Mouse (Mus musculus) embryonic facial prominence, embryonic 12.5 days (tissue): ENCODE data around the gene Dnajc16. TPM values are rescaled to one million over a fixed set of nuclear protein-coding genes. Genes with fewer than 3 reads are reported as not detected.

ENCODE experiments used
- ATAC-seq: fragments of 200-750 bp; cut with Nextera tagmentation; 2 replicates; pipeline ENCODE4 v1.8.0; 2017; ENCODE audit not compliant: insufficient number of reproducible peaks, insufficient read depth, low FRiP score, low TSS enrichment
- H3K27ac ChIP-seq: fragments of 300-500 bp; sonication (generic); 2 replicates; pipeline ENCODE4 v1.5.1; 2016; ENCODE audit warnings: mild to moderate bottlenecking
- H3K27me3 ChIP-seq: fragments of 300-500 bp; sonication (generic); 2 replicates; pipeline ENCODE4 v1.6.1; 2016; ENCODE audit warnings: mild to moderate bottlenecking, moderate library complexity
- H3K36me3 ChIP-seq: fragments of 300-500 bp; sonication (generic); 2 replicates; pipeline ENCODE4 v1.6.1; 2016; ENCODE audit warnings: mild to moderate bottlenecking
- H3K4me1 ChIP-seq: fragments of 300-500 bp; sonication (generic); 2 replicates; pipeline ENCODE4 v1.6.1; 2016
- H3K4me2 ChIP-seq: fragments of 300-500 bp; sonication (generic); replicated peaks from 2 replicates; pipeline ENCODE4 v1.6.1; 2016; ENCODE audit warnings: mild to moderate bottlenecking, moderate library complexity
- H3K4me3 ChIP-seq: fragments of 300-500 bp; sonication (generic); 2 replicates; pipeline ENCODE4 v1.5.1; 2016; ENCODE audit warnings: mild to moderate bottlenecking
- H3K9ac ChIP-seq: fragments of 300-500 bp; sonication (generic); 2 replicates; pipeline ENCODE4 v1.6.1; 2016; ENCODE audit warnings: mild to moderate bottlenecking, moderate library complexity
- H3K9me3 ChIP-seq: fragments of 300-500 bp; sonication (generic); 2 replicates; pipeline ENCODE4 v1.6.1; 2016; ENCODE audit warnings: mild to moderate bottlenecking, moderate library complexity
- WGBS: fragments of 180-500 bp; shearing (Covaris S2); methylation state at CpG from one replicate; pipeline ENCODE4 v1.1.7; 2016; 5-methylcytosine and 5-hydroxymethylcytosine counted together
- polyA plus RNA-seq: library from polyadenylated mRNA; unstranded; fragments of >200 nt; fragmentation: Nextera tagmentation; extraction: Ambion mirVana; gene quantifications from 2 replicates; pipeline ENCODE4 v1.2.1, GENCODE M21; 2016

Gene Dnajc16
- polyA plus RNA-seq, 1 experiment from 2014 or later: 4.7 TPM

DNA sequence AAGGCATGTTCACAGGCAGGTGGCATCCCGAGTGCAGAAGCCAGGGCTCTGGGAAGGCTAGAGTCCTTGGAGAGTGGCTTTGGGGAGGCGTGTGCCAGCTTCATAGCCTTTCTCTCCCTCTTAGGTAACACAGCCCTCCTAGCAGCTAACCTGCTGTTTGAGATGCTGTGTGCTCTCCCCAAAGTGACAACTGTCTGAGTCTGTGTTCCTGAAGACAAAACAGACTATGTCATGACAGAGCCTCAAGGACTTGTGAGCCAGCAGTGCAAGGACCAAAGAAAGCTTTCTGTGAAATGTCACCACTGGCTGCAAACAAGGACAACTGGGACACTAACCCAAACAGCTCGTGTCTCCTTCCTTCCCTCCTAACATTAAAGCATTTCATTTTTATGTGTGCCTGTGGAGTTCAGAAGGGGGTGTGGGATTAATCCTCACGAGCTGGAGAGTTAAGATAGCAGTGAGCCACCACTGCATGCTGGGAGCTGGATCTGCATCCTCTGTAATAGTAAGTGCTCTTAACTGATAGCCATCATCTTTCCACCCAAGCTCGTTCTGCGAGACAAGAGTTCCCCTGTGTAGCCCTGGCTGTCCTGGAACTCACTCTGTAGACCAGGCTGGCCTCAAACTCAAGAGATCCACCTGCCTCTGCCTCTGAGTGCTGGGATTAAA lies 31.7 kb downstream of the Dnajc16 start:
- H3K36me3 ChIP-seq: peaks cover 30% of the 10 kb centered on the region
- WGBS: 75% methylated on average over 6 of the region's 6 CpGs
- ATAC-seq: no peak
- no peaks in the 10 kb centered on the region for H3K4me1 ChIP-seq
- no peak overlapping the region for H3K4me3 ChIP-seq
- H3K9ac ChIP-seq: no peak overlapping the region
- no peak overlapping the region for H3K4me2 ChIP-seq
- no peak overlapping the region for H3K27ac ChIP-seq
- H3K9me3 ChIP-seq: no peaks in the 10 kb centered on the region
- no peaks in the 10 kb centered on the region for H3K27me3 ChIP-seq

DNA sequence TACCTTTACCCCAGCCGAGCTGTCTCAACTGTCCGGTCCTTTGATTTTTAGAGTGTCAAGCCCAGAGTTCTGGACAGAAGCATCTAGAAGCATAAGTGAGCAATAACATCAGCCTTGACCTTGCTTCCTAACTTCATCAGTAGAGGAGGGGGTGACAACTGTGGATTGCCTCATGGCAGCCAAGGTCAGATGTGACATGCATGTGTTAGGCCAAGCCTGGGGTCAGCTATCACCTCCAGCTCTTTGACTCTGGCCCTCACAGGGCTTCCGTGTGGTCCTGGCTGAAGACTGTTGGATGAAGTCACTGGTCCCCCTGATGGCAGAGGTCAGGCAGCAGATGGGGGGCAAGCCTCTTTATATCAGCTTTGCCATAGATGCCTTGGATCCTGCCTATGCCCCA lies 33.6 kb downstream of the Dnajc16 start:
- WGBS: 94% methylated on average over 3 of the region's 3 CpGs
- H3K9ac ChIP-seq: no peak overlapping the region
- 0 out of 2 replicates have a peak, but pooled peaks cover 12% of the 10 kb centered on the region for H3K36me3 ChIP-seq
- H3K27ac ChIP-seq: no peak overlapping the region
- H3K9me3 ChIP-seq: no peaks in the 10 kb centered on the region
- no peak overlapping the region for H3K4me3 ChIP-seq
- ATAC-seq: no peak
- H3K4me2 ChIP-seq: no peak overlapping the region
- H3K4me1 ChIP-seq: no peaks in the 10 kb centered on the region
- H3K27me3 ChIP-seq: no peaks in the 10 kb centered on the region

DNA sequence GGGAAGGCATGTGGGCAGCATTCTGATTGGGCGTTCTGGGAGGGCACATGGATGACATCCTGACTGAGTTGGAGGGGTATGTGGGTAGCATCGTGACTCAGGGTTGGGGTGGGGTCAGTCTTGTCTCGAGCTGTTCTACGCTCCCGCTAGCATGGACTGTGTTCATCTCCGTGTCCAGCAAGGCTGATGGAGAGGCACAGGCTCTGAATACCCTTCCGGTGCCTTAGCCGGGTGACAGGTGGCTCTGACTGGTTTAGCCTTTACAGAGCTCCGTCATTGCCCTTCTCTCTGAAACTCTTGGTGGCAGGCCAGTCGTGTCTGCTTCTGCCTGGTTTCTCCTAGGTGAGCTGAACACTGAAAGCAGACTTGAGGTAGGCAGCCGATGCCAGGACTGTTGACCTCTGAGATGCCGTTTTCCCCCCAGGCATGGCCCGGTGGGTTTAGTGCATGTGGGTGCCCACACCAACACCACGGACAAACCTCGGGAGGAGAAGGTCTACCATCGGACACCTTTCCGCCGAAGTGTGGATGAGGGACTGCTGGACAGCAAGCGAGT lies 35.3 kb downstream of the Dnajc16 start:
- Histone ChIP-seq H3K9me3 (no peaks in the 10 kb centered on the region), H3K4me2 (no peak overlapping the region), H3K36me3 (no peaks in the 10 kb centered on the region), H3K27ac (no peak overlapping the region), H3K4me1 (peaks cover 4% of the 10 kb centered on the region; the same call in 1 of the 2 replicates), H3K27me3 (no peaks in the 10 kb centered on the region), H3K4me3 (no peak overlapping the region), H3K9ac (no peak overlapping the region)
- 88% methylated on average over 19 of the region's 19 CpGs for WGBS
- no peak for ATAC-seq

DNA sequence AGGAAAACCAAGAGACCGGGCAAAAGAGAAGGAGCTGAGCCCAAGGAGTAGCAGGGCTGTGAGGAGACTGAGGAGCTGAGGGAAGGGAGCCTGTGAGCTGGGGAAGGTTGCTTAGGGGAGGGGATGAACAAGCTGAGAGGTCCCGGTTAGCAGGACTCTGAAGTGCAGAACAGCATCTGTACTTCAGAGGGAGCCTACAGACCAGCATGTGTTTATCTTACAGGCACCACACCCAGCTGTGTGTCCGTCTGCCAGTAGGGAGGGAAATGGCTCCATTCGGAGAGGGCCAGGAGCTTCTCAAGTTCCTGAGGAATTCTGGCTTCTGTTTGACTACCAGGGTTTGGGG lies 38.7 kb downstream of the Dnajc16 start:
- H3K4me3 ChIP-seq: no peak overlapping the region
- no peak overlapping the region for H3K4me2 ChIP-seq
- H3K9ac ChIP-seq: no peak overlapping the region
- no peaks in the 10 kb centered on the region for H3K9me3 ChIP-seq
- H3K27me3 ChIP-seq: no peaks in the 10 kb centered on the region
- ATAC-seq: 0 out of 2 replicates have a peak, but pooled peaks have one; percentile 54
- 7% methylated on average over 4 of the region's 4 CpGs for WGBS
- peaks cover 4% of the 10 kb centered on the region; the same call in 1 of the 2 replicates for H3K4me1 ChIP-seq
- H3K36me3 ChIP-seq: no peaks in the 10 kb centered on the region
- H3K27ac ChIP-seq: 0 out of 2 replicates have a peak overlapping the region, but pooled peaks have one; percentile 4

DNA sequence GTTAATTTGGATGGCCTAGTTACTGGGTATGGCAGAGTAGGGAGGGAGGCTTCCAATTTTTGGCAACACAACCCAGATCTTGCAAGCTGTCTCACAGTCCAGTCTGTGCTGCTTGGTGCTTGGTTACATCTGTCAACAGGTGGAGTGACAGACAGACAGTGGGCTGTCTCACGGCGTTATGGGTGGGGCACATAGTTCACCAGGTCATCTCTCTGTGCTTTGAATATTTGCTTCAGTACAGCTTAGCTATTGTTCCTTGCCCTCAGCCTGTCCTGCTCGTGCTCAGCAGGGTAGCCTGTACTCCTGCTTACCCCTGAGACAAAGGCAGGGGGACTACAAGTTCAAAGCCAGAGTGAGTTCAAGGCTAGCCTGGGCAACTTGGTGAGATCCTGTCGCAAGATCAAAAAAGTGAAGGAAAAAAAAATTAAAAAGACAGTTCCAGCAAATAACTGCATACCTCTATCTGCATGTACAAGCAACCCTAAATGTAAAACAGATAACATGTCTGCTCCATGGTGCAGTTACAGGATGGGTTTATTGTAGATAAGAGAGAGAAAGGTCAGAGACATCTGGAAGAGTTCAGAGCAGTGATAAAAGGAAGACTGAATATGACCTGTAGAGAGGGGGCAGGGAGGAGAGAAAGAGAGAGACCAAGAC lies 39.2 kb downstream of the Dnajc16 start:
- Histone ChIP-seq H3K27ac (0 out of 2 replicates have a peak overlapping the region, but pooled peaks have one; percentile 4), H3K27me3 (peaks cover 4% of the 10 kb centered on the region; the same call in 1 of the 2 replicates), H3K36me3 (no peaks in the 10 kb centered on the region), H3K4me3 (no peak overlapping the region), H3K4me1 (peaks cover 4% of the 10 kb centered on the region; the same call in 1 of the 2 replicates), H3K4me2 (no peak overlapping the region), H3K9me3 (no peaks in the 10 kb centered on the region), H3K9ac (no peak overlapping the region)
- 44% methylated on average over 4 of the region's 4 CpGs for WGBS
- no peak for ATAC-seq

DNA sequence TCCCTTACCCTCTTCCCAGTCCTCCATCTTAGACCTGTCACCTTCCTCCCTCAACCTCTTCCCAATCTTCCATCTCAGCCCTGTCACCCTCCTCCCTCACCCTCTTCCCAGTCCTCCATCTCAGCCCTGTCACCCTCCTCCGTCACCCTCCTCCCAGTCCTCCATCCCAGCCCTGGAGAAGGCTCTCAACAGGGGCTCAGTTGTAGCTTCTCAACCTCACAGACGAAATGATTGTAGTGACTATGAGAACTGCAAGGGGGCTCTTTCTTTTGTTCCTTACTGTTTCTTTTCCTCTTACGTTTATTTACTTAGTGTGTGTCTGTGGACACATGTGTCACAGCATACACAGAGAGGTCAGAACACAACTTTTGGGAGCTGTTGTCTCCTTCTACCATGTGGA lies 39.9 kb downstream of the Dnajc16 start:
- Histone ChIP-seq H3K27ac (no peak overlapping the region), H3K4me1 (peaks cover 4% of the 10 kb centered on the region; the same call in 1 of the 2 replicates), H3K27me3 (peaks cover 5% of the 10 kb centered on the region; the same call in 1 of the 2 replicates), H3K36me3 (no peaks in the 10 kb centered on the region), H3K9me3 (no peaks in the 10 kb centered on the region), H3K4me3 (no peak overlapping the region), H3K4me2 (no peak overlapping the region), H3K9ac (no peak overlapping the region)
- ATAC-seq: no peak
- 57% methylated on average over 3 of the region's 3 CpGs for WGBS

DNA sequence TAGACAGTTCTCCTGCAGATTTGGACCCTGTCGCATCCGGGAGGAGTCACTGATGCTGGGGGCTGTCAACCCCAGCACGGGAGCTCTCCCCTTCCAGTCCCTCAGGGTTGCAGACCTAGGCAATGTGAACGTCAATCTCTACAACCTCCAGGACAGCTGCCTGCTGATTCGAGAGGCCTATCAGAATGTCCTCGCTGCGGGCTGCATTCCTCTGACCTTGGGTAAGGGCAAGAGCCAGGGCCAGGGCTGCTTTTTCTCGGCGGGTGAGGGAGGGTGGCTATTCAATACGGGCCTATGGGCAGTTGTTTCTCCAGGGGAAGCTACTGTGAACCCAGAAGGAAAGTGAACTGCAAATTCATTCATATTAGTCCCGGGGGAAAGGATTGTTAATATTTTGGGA lies 41.2 kb downstream of the Dnajc16 start:
- H3K4me3 ChIP-seq: no peak overlapping the region
- H3K9me3 ChIP-seq: no peaks in the 10 kb centered on the region
- ATAC-seq: no peak
- no peak overlapping the region for H3K9ac ChIP-seq
- no peak overlapping the region for H3K4me2 ChIP-seq
- H3K36me3 ChIP-seq: no peaks in the 10 kb centered on the region
- WGBS: 35% methylated on average over 11 of the region's 11 CpGs
- H3K27ac ChIP-seq: no peak overlapping the region
- peaks cover 4% of the 10 kb centered on the region; the same call in 1 of the 2 replicates for H3K4me1 ChIP-seq
- H3K27me3 ChIP-seq: peaks cover 5% of the 10 kb centered on the region; the same call in 1 of the 2 replicates

DNA sequence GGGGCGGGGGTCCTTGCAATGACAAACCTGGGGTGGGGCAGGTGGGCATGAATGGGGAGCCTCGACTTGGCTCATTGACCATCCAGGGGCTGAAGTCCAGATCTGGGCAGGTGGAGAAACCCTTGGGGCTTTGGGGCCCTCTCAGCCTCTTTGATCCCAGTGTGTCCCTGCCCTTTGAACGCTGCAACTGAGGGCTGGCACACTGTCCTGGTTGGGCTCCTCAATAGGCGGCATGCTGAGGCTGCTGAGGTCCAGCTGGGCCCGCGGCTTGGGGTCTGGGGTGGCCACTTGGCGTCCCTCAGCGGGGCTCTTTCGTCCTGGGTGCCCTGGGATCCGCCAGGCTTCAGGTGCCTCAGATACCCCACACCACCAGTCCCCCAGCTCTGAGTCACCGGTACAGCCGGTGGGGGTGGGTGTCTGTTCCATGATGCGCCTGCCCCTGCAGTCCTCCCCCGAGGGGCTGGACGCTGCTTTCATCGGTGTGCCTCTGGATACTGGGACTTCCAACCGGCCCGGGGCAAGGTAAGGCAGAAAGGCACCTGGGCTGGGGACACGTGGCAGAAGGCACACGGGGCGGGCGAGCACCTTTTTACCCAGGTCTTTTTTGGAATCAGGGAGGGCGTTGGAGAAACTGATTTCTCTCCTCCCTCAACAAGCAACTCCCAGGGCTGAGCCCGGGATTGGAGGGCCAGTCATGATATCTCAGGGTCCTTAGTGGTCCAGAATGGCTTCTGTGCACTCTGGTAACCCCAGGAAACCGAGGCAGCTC lies 44.0 kb downstream of the Dnajc16 start, which contains the start of gene Agmat:
TSS of gene Agmat (plus strand) at position 95 of the 769 bp plus-strand sequence.
- Histone ChIP-seq H3K9ac (no peak within 1 kb of the TSS), H3K4me1 (0 out of 2 replicates have a peak, but pooled peaks cover under 1% of the 10 kb centered on the region), H3K9me3 (no peaks in the 10 kb centered on the region), H3K36me3 (no peaks in the 10 kb centered on the region), H3K27ac (no peak within 1 kb of the TSS), H3K4me2 (no peak within 1 kb of the TSS), H3K27me3 (peaks cover 5% of the 10 kb centered on the region; the same call in 1 of the 2 replicates), H3K4me3 (no peak within 1 kb of the TSS)
- WGBS: 25% methylated on average over 25 of the region's 25 CpGs
- no peak for ATAC-seq

DNA sequence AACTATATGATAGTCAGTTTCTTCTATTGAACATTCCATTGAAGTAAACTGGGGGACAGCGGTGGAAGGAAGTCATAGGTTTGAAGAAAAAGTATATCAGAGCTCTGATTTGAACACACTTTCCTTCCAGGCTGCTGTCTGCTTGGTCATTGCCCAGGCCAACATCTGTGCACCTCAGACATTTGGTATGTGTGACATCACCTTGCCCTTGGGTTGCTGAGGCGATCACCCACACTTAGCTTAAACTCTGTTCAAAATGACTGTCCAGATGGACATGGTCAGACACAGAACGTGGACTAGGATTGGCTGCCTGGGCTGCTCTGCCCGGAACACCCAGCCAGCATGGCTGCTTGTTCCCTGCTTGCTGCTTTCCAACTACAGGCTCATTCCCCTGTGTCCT lies 48.4 kb downstream of the Dnajc16 start:
- Histone ChIP-seq H3K9me3 (no peaks in the 10 kb centered on the region), H3K9ac (no peak overlapping the region), H3K4me3 (no peak overlapping the region), H3K4me2 (no peak overlapping the region), H3K27me3 (peaks cover 5% of the 10 kb centered on the region; the same call in 1 of the 2 replicates), H3K27ac (peak overlapping the region; percentile 14; the same call in 1 of the 2 replicates), H3K36me3 (no peaks in the 10 kb centered on the region), H3K4me1 (no peaks in the 10 kb centered on the region)
- 87% methylated on average over 4 of the region's 4 CpGs for WGBS
- ATAC-seq: no peak

DNA sequence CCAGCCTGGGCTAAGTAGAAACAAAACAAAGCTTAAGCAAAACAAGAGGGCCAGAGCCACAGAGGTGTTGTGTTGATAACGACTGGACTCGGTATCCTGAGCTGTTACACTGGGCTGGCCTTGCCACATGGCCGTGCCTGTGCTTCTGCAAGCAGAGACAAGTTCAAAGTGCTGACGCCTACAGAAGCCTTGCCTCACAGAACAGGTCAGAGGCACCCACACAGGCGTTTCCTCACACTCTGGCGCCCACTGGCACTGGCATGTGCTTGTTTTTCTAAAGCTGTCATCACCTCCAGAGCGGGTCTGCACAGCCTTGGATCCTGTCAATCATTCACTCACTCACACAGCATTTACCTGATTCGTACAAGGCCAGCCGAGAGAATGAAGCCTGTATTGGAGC lies 48.9 kb downstream of the Dnajc16 start:
- 55% methylated on average over 9 of the region's 9 CpGs for WGBS
- Histone ChIP-seq H3K4me3 (no peak overlapping the region), H3K4me1 (no peaks in the 10 kb centered on the region), H3K27me3 (peaks cover 3% of the 10 kb centered on the region; the same call in 1 of the 2 replicates), H3K9ac (no peak overlapping the region), H3K9me3 (no peaks in the 10 kb centered on the region), H3K4me2 (no peak overlapping the region), H3K36me3 (no peaks in the 10 kb centered on the region), H3K27ac (peak overlapping the region; percentile 14; the same call in 1 of the 2 replicates)
- no peak for ATAC-seq

DNA sequence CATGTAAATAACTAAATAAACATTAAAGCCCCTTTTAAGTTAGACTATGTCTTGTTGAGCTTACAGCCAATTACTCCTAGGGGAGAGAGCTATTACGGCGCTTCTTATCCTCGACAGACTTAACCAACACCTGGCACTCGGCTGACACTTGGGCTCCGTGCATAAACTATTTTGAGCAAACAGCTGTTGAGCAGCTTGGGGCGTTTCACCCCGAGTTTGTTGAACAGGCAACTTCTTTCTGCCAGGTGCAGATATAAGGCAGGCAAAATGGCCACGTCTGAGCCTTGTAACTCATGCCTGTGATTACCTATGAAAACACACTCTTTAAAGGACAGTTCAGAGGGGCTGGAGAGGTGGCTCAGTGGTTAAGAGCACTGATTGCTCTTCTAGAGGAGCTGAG lies 52.7 kb downstream of the Dnajc16 start:
- Histone ChIP-seq H3K27me3 (no peaks in the 10 kb centered on the region), H3K4me3 (no peak overlapping the region), H3K27ac (no peak overlapping the region), H3K4me1 (no peaks in the 10 kb centered on the region), H3K9me3 (no peaks in the 10 kb centered on the region), H3K4me2 (no peak overlapping the region), H3K36me3 (no peaks in the 10 kb centered on the region), H3K9ac (no peak overlapping the region)
- ATAC-seq: no peak
- 77% methylated on average over 8 of the region's 8 CpGs for WGBS
